Mouse (Mus musculus) ovary, adult 10 weeks (tissue): ENCODE measurements around the gene 4930555G01Rik. TPM values are rescaled to one million over a fixed set of nuclear protein-coding genes. Genes with fewer than 3 reads are reported as not detected.

Source experiments
- polyA plus RNA-seq: library from polyadenylated mRNA; stranded (reverse); fragments of 350-450 nt; fragmentation: Illumina TruSeq; extraction: RNeasy Lipid Tissue Mini Kit (QIAGEN cat#74804); gene quantifications from one replicate; pipeline ENCODE4 v1.2.3, GENCODE M21; 2014

4930555G01Rik gene
- polyA plus RNA-seq: not detected

GRCm38 (mm10) chr14:5050329-5050728 is at the start of gene 4930555G01Rik:
TSS of gene 4930555G01Rik (plus strand) at chr14:5050629.

GRCm38 (mm10) chr14:5015591-5015990 is 34.8 kb upstream of the 4930555G01Rik start, which contains the start of gene Gm3298:
TSS of gene Gm3298 (plus strand) at chr14:5015891.

GRCm38 (mm10) chr14:5070611-5071490 is 20.4 kb downstream of the 4930555G01Rik start, which contains the start of gene Gm8281:
TSS of gene Gm8281 (plus strand) at chr14:5071040.

Other genes starting within 250 kb of the 4930555G01Rik start
- not detected for gene Gm3269, start 212.5 kb upstream of the 4930555G01Rik start, polyA plus RNA-seq
- gene Gm3264, start 195.1 kb upstream of the 4930555G01Rik start, polyA plus RNA-seq: not detected
- not detected for gene Gm3278, start 158.2 kb upstream of the 4930555G01Rik start, polyA plus RNA-seq
- gene Gm8297, start 66.7 kb upstream of the 4930555G01Rik start, polyA plus RNA-seq: not detected
- not detected for gene Gm3298, start 34.7 kb upstream of the 4930555G01Rik start, polyA plus RNA-seq
- 0.37 TPM for gene Gm8281, start 20.4 kb downstream of the 4930555G01Rik start, polyA plus RNA-seq
- not detected for gene Gm8279, start 80.9 kb downstream of the 4930555G01Rik start, polyA plus RNA-seq
- not detected for gene Gm3317, start 113.9 kb downstream of the 4930555G01Rik start, polyA plus RNA-seq
- not detected for gene Gm8271, start 135.2 kb downstream of the 4930555G01Rik start, polyA plus RNA-seq
- not detected for gene Gm3526, start 210.0 kb downstream of the 4930555G01Rik start, polyA plus RNA-seq